Mouse (Mus musculus) embryonic stem cell, embryonic (primary cell): Measurements from ENCODE around the gene Dstn.

Experiments
- CTCF ChIA-PET, 4 experiments: fragments of 300-600 bp in 2 of 4; fragments of 350-600 bp in 2 of 4; sonication (Branson Sonifier 250); formaldehyde crosslinking; loops; one replicate each; lab custom pipeline; 2022; ENCODE audit warnings: inconsistent platforms in 2 of 4; lab: Charles Lee
- POLR2A ChIA-PET, 4 experiments: fragments of 300-600 bp in 2 of 4; fragments of 350-600 bp in 2 of 4; sonication (Branson Sonifier 250); formaldehyde crosslinking; loops; one replicate each; lab custom pipeline; 2022; ENCODE audit warnings: antibody characterized with exemption in 4 of 4, inconsistent platforms in 1 of 4; lab: Charles Lee

The Dstn gene

GRCm38 (mm10) chr2:143969260-143969659, 54.1 kb downstream of the Dstn start:
- POLR2A ChIA-PET = interaction anchor here in 2 of 4 experiments (0.5 to 1.5 kb wide), 5 partner anchors 12 to 54 kb away, joined by 3 to 6 read pairs (median 3); partner anchors contain the start of gene Dstn (in 1 of the 2)
- CTCF ChIA-PET = interaction anchor here in 3 of 4 experiments (0.5 to 1.6 kb wide), 4 partner anchors 12 to 31 kb away, joined by 3 to 5 read pairs (median 4); no protein-coding TSS in a partner anchor

DNA sequence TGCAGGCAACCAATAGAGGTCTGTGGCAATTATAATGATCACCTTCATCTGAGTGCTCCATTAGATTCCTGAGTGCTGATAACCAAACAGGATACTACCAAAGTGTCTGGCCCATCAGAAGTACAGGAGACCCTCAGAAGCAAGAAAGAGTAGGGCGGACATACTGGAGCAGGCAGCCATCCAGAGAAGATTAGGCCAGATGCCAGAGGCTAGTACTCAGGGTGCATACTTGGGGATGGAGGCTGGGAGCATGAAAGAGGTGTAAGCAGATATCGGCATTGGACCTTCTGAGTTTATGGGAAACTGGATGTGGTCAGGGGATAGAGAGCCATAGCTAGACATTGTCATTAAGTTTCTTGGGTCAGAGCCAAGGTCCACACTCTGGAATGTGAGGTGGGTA, 55.7 kb downstream of the Dstn start:
- ChIA-PET POLR2A (no interaction called here), CTCF (no interaction called here)

- POLR2A ChIA-PET = interaction anchor here in 1 of 4 experiments (1.5 kb wide), 1 partner anchor 9 kb away, joined by 5 read pairs; no protein-coding TSS in a partner anchor
Measured at GRCm38 (mm10) chr2:143971887-143972286, 56.8 kb downstream of the Dstn start.

DNA sequence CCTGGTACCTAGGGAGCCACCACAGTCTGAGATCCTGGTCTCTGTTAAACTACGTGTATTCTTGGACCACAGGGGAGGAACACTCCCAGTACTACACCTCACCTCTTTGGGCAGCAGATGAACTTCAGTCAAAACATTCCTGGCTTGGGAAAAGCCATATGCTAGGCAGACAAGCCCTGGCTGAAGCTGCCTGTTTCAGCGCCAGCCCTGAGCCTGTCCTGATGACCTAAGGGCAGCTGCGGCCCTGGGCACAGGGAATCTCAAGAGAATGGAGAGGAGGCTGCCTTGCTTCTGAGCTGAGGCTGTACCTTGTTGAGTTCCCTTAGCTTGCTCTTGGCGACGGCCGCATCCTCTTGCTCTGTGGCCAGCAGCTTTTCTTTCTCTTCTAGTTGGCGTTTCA, 58.0 kb downstream of the Dstn start:
- ChIA-PET POLR2A (interaction anchor here in 1 of 4 experiments (0.6 to 1.6 kb wide), 5 partner anchors 16 to 222 kb away, joined by 3 to 5 read pairs (median 4); no protein-coding TSS in a partner anchor), CTCF (interaction anchor here in 2 of 4 experiments (1.1 to 2.1 kb wide), 3 partner anchors 8 to 10 kb away, joined by 3 to 8 read pairs (median 7); no protein-coding TSS in a partner anchor)

More at GRCm38 (mm10) chr2:143971887-143972286, 56.8 kb downstream of the Dstn start:
- CTCF ChIA-PET = interaction anchor here in 2 of 4 experiments (2.1 kb wide), 2 partner anchors 9 kb away, joined by 7 to 8 read pairs; no protein-coding TSS in a partner anchor

DNA sequence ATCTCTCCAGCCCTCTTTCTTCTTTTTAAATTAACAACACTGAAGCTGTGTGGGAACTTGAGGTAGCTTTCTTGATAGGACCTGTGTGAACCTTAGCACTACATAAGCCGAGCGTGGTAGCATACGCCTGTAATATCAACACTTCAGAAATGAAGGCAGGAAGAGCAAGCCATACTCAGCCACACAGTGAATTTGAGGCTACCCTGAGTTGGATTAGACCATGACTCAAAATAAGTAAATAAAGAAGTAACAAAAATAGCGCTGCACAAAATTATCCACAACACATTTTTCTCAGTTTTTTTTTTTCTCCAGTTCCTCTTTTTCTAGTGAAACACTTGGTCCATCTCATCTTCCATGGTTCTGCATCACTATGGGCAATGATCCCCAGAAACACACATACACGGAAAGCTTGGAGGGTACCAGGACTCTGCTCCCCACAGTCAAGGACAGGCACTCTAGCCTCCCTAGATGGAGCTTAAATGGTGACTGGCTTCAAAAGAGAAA, 60.1 kb downstream of the Dstn start:
- ChIA-PET POLR2A (interaction anchor here in 2 of 4 experiments (0.6 to 1.8 kb wide), 11 partner anchors 12 to 280 kb away, joined by 3 to 8 read pairs (median 3); partner anchors contain the start of genes Rrbp1 (in 2 of the 2) and Dstn (in 1 of the 2)), CTCF (interaction anchor here in 1 of 4 experiments (1.0 kb wide), 1 partner anchor 27 kb away, joined by 3 read pairs; no protein-coding TSS in a partner anchor)

- CTCF ChIA-PET = interaction anchor here in 2 of 4 experiments (0.7 to 1.2 kb wide), 4 partner anchors 38 to 303 kb away, joined by 3 to 4 read pairs (median 3); no protein-coding TSS in a partner anchor
- POLR2A ChIA-PET = interaction anchor here in 3 of 4 experiments (0.9 to 1.5 kb wide), 6 partner anchors 14 to 63 kb away, joined by 3 to 8 read pairs (median 3); partner anchors contain the start of genes Dstn (in 1 of the 3) and Rrbp1 (in 1 of the 3)
Measured at GRCm38 (mm10) chr2:143978444-143979147, 63.5 kb downstream of the Dstn start.

DNA sequence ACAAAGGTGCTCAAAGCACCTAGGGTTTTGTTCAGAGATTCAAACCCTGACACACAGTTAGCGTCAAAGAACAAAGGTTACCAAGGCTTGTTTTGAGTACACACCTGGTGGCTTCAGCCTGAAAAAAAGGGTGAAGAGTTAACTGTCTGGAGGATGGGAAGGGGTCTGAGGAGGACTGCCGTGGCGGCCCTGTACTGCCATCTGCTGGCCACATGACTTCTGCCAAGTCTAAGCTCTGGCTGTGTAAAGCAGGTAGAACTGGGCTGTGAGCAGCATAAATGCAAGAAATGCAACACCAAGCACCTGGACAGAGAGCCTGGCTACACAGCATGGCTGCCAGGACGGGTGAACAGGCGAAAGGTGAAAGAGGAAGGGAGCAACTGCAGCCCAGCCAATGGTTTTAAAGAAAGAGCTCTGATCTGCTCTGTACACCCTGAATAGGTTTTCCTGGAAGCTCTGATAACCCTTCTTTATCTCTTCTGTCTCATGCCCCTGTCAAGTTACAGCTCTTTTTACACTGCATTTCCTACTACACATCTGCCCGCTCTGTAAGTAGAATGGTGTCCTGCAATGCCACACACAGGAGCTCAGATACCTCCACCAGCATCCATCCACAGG, 65.8 kb downstream of the Dstn start:
- POLR2A ChIA-PET = interaction anchor here (0.6 to 2.1 kb wide), 25 partner anchors 9 to 303 kb away, joined by 3 to 12 read pairs (median 4); partner anchors contain the start of gene Rrbp1 (in 2 of the 4)
- CTCF ChIA-PET = interaction anchor here (0.5 to 2.1 kb wide), 77 partner anchors 8 to 867 kb away, joined by 3 to 17 read pairs (median 4); partner anchors contain the start of genes Rrbp1 (in 3 of the 4), Bfsp1 (in 1 of the 4) and Dstn (in 1 of the 4)

DNA sequence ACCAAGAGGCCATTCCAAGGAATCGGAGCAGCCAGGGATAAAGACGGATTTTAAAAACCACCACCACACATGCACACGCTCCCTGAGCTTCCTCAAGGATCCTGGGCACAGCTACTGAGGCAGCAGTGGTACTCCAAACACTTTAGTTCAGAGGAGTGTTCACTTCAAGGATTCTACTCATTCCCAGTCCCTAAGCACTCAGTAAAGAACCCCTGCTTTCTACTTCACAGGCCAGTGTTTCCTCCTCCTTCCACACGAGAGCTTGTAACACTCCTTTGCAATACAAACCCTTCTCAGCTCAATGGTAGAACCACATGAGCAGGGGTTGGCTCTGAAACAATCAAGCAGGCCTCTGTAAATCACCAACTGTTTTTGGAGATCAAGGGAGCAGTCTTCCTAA, 67.0 kb downstream of the Dstn start:
- CTCF ChIA-PET = interaction anchor here in 3 of 4 experiments (0.5 to 2.1 kb wide), 8 partner anchors 9 to 1575 kb away, joined by 3 to 17 read pairs (median 4); partner anchors contain the start of gene Rrbp1 (in 1 of the 3)
- POLR2A ChIA-PET = interaction anchor here in 2 of 4 experiments (0.5 to 2.1 kb wide), 7 partner anchors 22 to 216 kb away, joined by 3 to 12 read pairs (median 5); partner anchors contain the start of gene Rrbp1 (in 1 of the 2)

DNA sequence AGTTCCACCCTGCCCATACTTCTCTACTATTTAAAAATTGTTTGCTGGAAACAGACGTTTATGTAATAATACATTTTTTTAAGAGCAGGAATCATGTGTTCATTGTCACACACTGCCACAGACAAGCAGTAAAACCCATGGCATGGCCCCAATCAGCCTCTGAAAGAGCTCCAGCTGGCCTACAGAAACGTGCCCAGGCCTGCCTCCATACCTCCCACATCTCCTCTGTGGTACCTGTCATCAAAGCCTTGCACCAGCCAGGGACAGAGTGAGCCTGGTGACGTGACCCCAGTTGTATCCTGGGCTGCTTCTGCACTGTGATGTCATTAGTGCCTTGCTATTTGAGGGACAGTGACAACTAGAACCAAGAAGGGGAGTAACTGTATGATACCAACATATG, 67.8 kb downstream of the Dstn start:
- ChIA-PET CTCF (interaction anchor here in 3 of 4 experiments (1.0 to 2.1 kb wide), 3 partner anchors 10 to 34 kb away, joined by 3 to 8 read pairs (median 3); partner anchors contain the start of gene Rrbp1 (in 1 of the 3)), POLR2A (interaction anchor here in 2 of 4 experiments (0.9 to 2.1 kb wide), 6 partner anchors 10 to 263 kb away, joined by 3 to 12 read pairs (median 4); partner anchors contain the start of genes Dstn (in 1 of the 2) and Rrbp1 (in 1 of the 2))

- ChIA-PET CTCF (interaction anchor here in 2 of 4 experiments (1.0 to 1.3 kb wide), 2 partner anchors 10 to 27 kb away, joined by 3 read pairs; partner anchors contain the start of gene Rrbp1 (in 1 of the 2)), POLR2A (interaction anchor here in 2 of 4 experiments (0.9 to 1.9 kb wide), 7 partner anchors 9 to 262 kb away, joined by 3 to 8 read pairs (median 4); partner anchors contain the start of genes Dstn (in 1 of the 2) and Rrbp1 (in 1 of the 2))
Measured at GRCm38 (mm10) chr2:143983482-143983881, 68.4 kb downstream of the Dstn start.

DNA sequence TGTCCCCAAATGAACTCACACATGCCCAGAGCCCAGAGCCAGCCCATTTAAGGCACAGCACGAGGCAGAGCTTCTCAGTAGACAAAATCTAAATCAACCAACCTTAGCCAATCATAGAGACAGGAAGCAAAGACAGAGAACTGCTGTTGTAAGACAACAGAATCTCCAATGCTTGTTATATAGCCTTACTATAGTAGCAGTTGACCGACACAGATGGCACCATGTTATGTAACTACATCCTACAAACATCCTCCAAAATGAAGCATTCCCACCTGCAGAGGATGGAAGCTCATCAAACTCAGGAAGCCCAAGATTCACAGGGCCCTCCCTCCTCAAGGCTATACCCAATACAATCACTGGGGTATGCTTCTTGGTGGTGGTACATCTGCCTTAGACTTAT, 72.4 kb downstream of the Dstn start:
- CTCF ChIA-PET = no interaction called here
- POLR2A ChIA-PET = interaction anchor here in 2 of 4 experiments (0.6 to 0.7 kb wide), 3 partner anchors 9 to 283 kb away, joined by 3 to 7 read pairs (median 4); partner anchors contain the start of gene Mgme1 (in 1 of the 2)

GRCm38 (mm10) chr2:143988016-143988415, 72.9 kb downstream of the Dstn start:
- ChIA-PET POLR2A (no interaction called here), CTCF (no interaction called here)

DNA sequence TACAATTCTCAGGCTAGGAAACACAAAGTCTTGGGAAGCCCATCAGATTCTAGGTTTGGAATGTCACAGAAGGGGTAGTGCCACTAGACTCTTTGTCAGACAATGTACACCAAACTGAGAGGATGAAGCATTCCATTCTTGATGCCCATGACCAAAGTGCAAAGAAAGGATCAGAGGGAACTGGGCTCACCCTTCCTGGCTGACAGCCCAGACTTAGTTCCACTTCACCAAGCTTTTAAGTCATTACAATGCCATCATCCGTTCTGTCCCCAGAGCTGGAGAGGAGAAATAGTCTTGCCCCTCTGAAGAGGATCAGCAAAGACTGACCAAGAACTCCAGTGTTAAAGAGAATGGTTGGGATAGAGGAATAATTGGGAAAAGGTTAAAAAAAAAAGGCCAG, 75.9 kb downstream of the Dstn start:
- ChIA-PET CTCF (interaction anchor here in 2 of 4 experiments (0.8 to 1.2 kb wide), 2 partner anchors 10 kb away, joined by 3 to 9 read pairs; no protein-coding TSS in a partner anchor), POLR2A (interaction anchor here in 2 of 4 experiments (0.8 to 2.5 kb wide), 7 partner anchors 10 to 210 kb away, joined by 4 to 12 read pairs (median 5); partner anchors contain the start of gene Rrbp1 (in 1 of the 2))

DNA sequence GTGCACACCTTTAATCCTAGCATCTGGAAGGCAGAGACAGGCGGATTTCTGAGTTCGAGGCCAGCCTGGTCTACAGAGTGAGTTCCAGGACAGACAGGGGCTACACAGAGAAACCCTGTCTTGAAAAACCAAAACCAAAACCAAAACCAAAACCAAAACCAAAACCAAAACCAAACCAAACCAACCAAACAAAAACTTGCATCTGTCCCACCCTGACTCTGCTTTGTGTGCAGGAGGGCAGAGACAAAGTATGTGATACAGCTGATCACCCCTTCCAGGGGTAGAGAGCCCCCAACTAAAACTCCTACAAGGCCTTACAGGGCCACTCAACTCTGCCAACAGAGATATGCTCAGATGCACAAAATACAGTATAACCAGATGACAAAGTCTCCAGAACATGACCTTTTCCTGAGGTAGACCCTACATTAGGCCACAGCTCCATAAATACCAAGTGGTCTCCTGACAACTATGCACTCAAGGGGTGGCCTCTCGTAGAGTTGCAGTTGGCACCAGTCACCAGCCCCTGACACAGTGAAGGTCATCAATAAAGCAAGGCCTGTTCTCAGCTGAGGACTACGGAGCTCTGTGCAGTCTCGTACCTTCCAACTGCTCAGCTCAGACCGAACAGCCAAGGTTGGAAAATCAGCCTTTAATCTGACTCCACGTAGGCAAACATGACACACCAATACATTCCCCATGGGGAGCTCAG, 77.0 kb downstream of the Dstn start:
- ChIA-PET CTCF (interaction anchor here in 2 of 4 experiments (1.8 to 1.9 kb wide), 2 partner anchors 11 kb away, joined by 7 read pairs; no protein-coding TSS in a partner anchor), POLR2A (interaction anchor here in 3 of 4 experiments (0.7 to 2.5 kb wide), 13 partner anchors 9 to 209 kb away, joined by 3 to 12 read pairs (median 4); partner anchors contain the start of gene Rrbp1 (in 2 of the 3))
